Mouse (Mus musculus) CH12.LX (cell line): ENCODE measurements around the gene Ncapg2. TPM values are rescaled to one million over a fixed set of nuclear protein-coding genes. Genes with fewer than 3 reads are reported as not detected.

Experiments used
- DNase-seq: peaks from one replicate; pipeline ENCODE4 v3.0.0-alpha.2; 2013; ENCODE audit errors: extremely low read depth
- H3K27ac ChIP-seq: 2 replicates; pipeline ENCODE4 v1.5.1; 2012; ENCODE audit warnings: low read depth, mild to moderate bottlenecking, control low read depth, moderate library complexity; ENCODE audit not compliant: insufficient read depth
- H3K27me3 ChIP-seq: replicated peaks from 2 replicates; pipeline ENCODE3; 2012; ENCODE audit warnings: inconsistent platforms
- H3K36me3 ChIP-seq, 2 experiments: replicated peaks in 1 of 2; 2 replicates each; pipeline versions ENCODE3 to v1.6.1; 2012; ENCODE audit warnings: inconsistent platforms in 1 of 2, low read length in 1 of 2, mild to moderate bottlenecking in 1 of 2, mixed read lengths in 1 of 2, moderate library complexity in 1 of 2; ENCODE audit not compliant: control insufficient read depth in 1 of 2, insufficient read depth in 1 of 2
- H3K4me1 ChIP-seq, 2 experiments: 2 replicates each; pipeline ENCODE4 v1.6.1; 2012; ENCODE audit warnings: inconsistent platforms in 1 of 2, moderate library complexity in 1 of 2; ENCODE audit not compliant: insufficient read depth in 2 of 2, control insufficient read depth in 1 of 2
- H3K4me2 ChIP-seq: 2 replicates; pipeline ENCODE4 v1.6.1; 2012; ENCODE audit warnings: low read depth, mild to moderate bottlenecking, control low read depth; ENCODE audit not compliant: poor library complexity, insufficient read depth, severe bottlenecking
- H3K4me3 ChIP-seq, 3 experiments: fragments of 150-350 bp in 1 of 3; sonication (generic) in 1 of 3; replicated peaks in 1 of 3; 2 replicates each; pipeline versions ENCODE3 to v1.5.1; 2011 to 2012; ENCODE audit warnings: low read depth in 2 of 3, low read length in 2 of 3, mild to moderate bottlenecking in 2 of 3, moderate library complexity in 2 of 3, control low read depth in 1 of 3, improper control_type of control experiment in 1 of 3, inconsistent platforms in 1 of 3, mixed read lengths in 1 of 3; ENCODE audit not compliant: poor library complexity in 1 of 3
- H3K79me2 ChIP-seq: replicated peaks from 2 replicates; pipeline ENCODE4 v1.6.1; 2012; ENCODE audit warnings: mild to moderate bottlenecking, moderate library complexity; ENCODE audit not compliant: control insufficient read depth, poor library complexity, insufficient read depth, severe bottlenecking; ENCODE audit errors: extremely low read depth
- H3K9ac ChIP-seq: 2 replicates; pipeline ENCODE4 v1.6.1; 2012; ENCODE audit warnings: low read depth, mild to moderate bottlenecking, control low read depth, moderate library complexity; ENCODE audit not compliant: insufficient read depth
- H3K9me3 ChIP-seq: replicated peaks from 2 replicates; pipeline ENCODE3; 2012; ENCODE audit warnings: low read length, inconsistent platforms, mixed read lengths
- BHLHE40 ChIP-seq: IDR thresholded peaks from 2 replicates; pipeline ENCODE4 v1.6.1; 2011; ENCODE audit warnings: mild to moderate bottlenecking, low read depth, low read length, improper control_type of control experiment
- CHD1 ChIP-seq: IDR thresholded peaks from 2 replicates; pipeline ENCODE4 v1.6.1; 2012; ENCODE audit warnings: low read depth, low read length, improper control_type of control experiment, inconsistent platforms
- CTCF ChIP-seq, 2 experiments: IDR thresholded peaks in 1 of 2; conservative IDR thresholded peaks in 1 of 2; 2 replicates each; pipeline ENCODE4 v1.5.1; 2011 to 2012; ENCODE audit warnings: low read depth in 2 of 2, low read length in 2 of 2, improper control_type of control experiment in 1 of 2, inconsistent platforms in 1 of 2, mild to moderate bottlenecking in 1 of 2, moderate library complexity in 1 of 2
- GABPA ChIP-seq: IDR thresholded peaks from 2 replicates; pipeline ENCODE4 v1.6.1; 2012; ENCODE audit warnings: low read depth, low read length, improper control_type of control experiment, inconsistent platforms; ENCODE audit not compliant: insufficient replicate concordance
- IRF4 ChIP-seq: IDR thresholded peaks from 2 replicates; pipeline ENCODE4 v1.6.1; 2014; ENCODE audit warnings: low read depth, mild to moderate bottlenecking, inconsistent platforms, low read length, improper control_type of control experiment
- JUND ChIP-seq: conservative IDR thresholded peaks from 2 replicates; pipeline ENCODE4 v1.6.1; 2011; ENCODE audit warnings: low read depth, low read length, improper control_type of control experiment
- KAT2A ChIP-seq: IDR thresholded peaks from 2 replicates; pipeline ENCODE4 v1.6.1; 2012; ENCODE audit warnings: low read length, improper control_type of control experiment, inconsistent platforms; ENCODE audit not compliant: insufficient replicate concordance
- MAFK ChIP-seq: IDR thresholded peaks from 2 replicates; pipeline ENCODE4 v1.6.1; 2011; ENCODE audit warnings: low read length, improper control_type of control experiment; ENCODE audit not compliant: insufficient replicate concordance
- MAX ChIP-seq: IDR thresholded peaks from 2 replicates; pipeline ENCODE4 v1.6.1; 2011; ENCODE audit warnings: low read length, improper control_type of control experiment
- MAZ ChIP-seq: IDR thresholded peaks from 2 replicates; pipeline ENCODE4 v1.6.1; 2012; ENCODE audit warnings: low read depth, mild to moderate bottlenecking, inconsistent platforms, low read length, improper control_type of control experiment, moderate library complexity
- MEF2A ChIP-seq: IDR thresholded peaks from 2 replicates; pipeline ENCODE4 v1.6.1; 2014; ENCODE audit warnings: low read depth, mild to moderate bottlenecking, inconsistent platforms, low read length, improper control_type of control experiment, borderline replicate concordance
- MYC ChIP-seq: IDR thresholded peaks from 2 replicates; pipeline ENCODE4 v1.6.1; 2011; ENCODE audit warnings: low read depth, mild to moderate bottlenecking, improper control_type of control experiment, low read length
- NRF1 ChIP-seq: IDR thresholded peaks from 2 replicates; pipeline ENCODE4 v1.6.1; 2014; ENCODE audit warnings: low read depth, mild to moderate bottlenecking, inconsistent platforms, low read length, improper control_type of control experiment, moderate library complexity
- PAX5 ChIP-seq: IDR thresholded peaks from 2 replicates; pipeline ENCODE4 v1.6.1; 2012; ENCODE audit warnings: low read length, inconsistent platforms, mixed read lengths
- RAD21 ChIP-seq: IDR thresholded peaks from 2 replicates; pipeline ENCODE4 v1.6.1; 2011; ENCODE audit warnings: low read depth, mild to moderate bottlenecking, low read length, improper control_type of control experiment, moderate library complexity
- SIN3A ChIP-seq: IDR thresholded peaks from 2 replicates; pipeline ENCODE4 v1.6.1; 2012; ENCODE audit warnings: low read length, improper control_type of control experiment, inconsistent platforms
- SMC3 ChIP-seq: IDR thresholded peaks from 2 replicates; pipeline ENCODE4 v1.6.1; 2011; ENCODE audit warnings: low read depth, low read length, improper control_type of control experiment
- TBP ChIP-seq: conservative IDR thresholded peaks from 2 replicates; pipeline ENCODE4 v1.6.1; 2011; ENCODE audit warnings: low read depth, low read length, improper control_type of control experiment
- USF1 ChIP-seq: IDR thresholded peaks from 2 replicates; pipeline ENCODE4 v1.6.1; 2014; ENCODE audit warnings: low read depth, mild to moderate bottlenecking, inconsistent platforms, low read length, improper control_type of control experiment
- ZMIZ1 ChIP-seq: IDR thresholded peaks from 2 replicates; pipeline ENCODE4 v1.6.1; 2012; ENCODE audit warnings: low read depth, mild to moderate bottlenecking, inconsistent platforms, low read length, improper control_type of control experiment
- ZNF384 ChIP-seq: IDR thresholded peaks from 2 replicates; pipeline ENCODE4 v1.6.1; 2012; ENCODE audit warnings: low read depth, low read length, improper control_type of control experiment, inconsistent platforms
- dilution Hi-C: fragments of 300-500 bp; cut with MboI; formaldehyde crosslinking; loops from 2 replicates; pipeline ENCODE4 v1.14.3; 2020; ENCODE audit warnings: low sequenced_read_pairs; ENCODE audit not compliant: extremely low pct_unique_long_range_greater_than_20kb, extremely low pct_ligation_motif_present
- in situ Hi-C: fragments of 300-500 bp; cut with MboI; formaldehyde crosslinking; loops from 3 replicates; pipeline ENCODE4 v1.14.3; 2019; ENCODE audit warnings: low sequenced_read_pairs, low pct_ligation_motif_present, low pct_unique_long_range_greater_than_20kb, mixed read lengths
- polyA plus RNA-seq: library from polyadenylated mRNA; unstranded; fragments of >175 nt; gene quantifications from 2 replicates; pipeline ENCODE4 v1.2.1, GENCODE M21; 2012; ENCODE audit warnings: low read depth; ENCODE audit not compliant: insufficient read length
- total RNA-seq, 2 experiments: library from RNA; depleted of rRNA; stranded (reverse); fragments of 300-350 nt in 1 of 2; fragments of >200 nt in 1 of 2; gene quantifications; 2 replicates each; pipeline ENCODE4 v1.2.3; 2012 to 2014

Gene Ncapg2
- total and polyA plus RNA-seq, 3 experiments, result 48.0 to 66.4 (median 65.0) TPM

GRCm38 (mm10) chr12:116405045-116405835 is at the start of gene Ncapg2 (continued):
- no peak for TF ChIP-seq TBP

- peaks cover 0 to 26% of the 10 kb centered on the region in 2 experiments for H3K36me3 ChIP-seq
- TF ChIP-seq CHD1 (no peak), CTCF (conservative IDR thresholded peaks at IDR 0.05 in 1 of 2, IDR thresholded peaks at IDR 0.05 in 1 of 2; ENCODE audit: low read depth in 2 of 2, low read length in 2 of 2) (no peak), MAZ (no peak), PAX5 (no peak), GABPA (no peak), SIN3A (no peak), MAX (no peak), SMC3 (no peak), MEF2A (no peak), ZMIZ1 (no peak), JUND (no peak), MYC (no peak), RAD21 (no peak), NRF1 (no peak), IRF4 (no peak), MAFK (no peak), BHLHE40 (no peak), ZNF384 (no peak), USF1 (no peak), KAT2A (no peak)
- TF ChIP-seq, all 38 proteins: peak for 0
- no peak overlapping the region for H3K4me2 ChIP-seq
- no peaks in the 10 kb centered on the region for H3K4me1 ChIP-seq
- no peak overlapping the region for H3K9ac ChIP-seq
- in situ Hi-C loops (no loop called here), dilution Hi-C loops (no loop called here)
- H3K79me2 ChIP-seq, result no peaks in the 10 kb centered on the region
- no peaks in the 10 kb centered on the region for H3K9me3 ChIP-seq
- DNase-seq, result no peak
- H3K27ac ChIP-seq, result no peak overlapping the region
- H3K4me3 ChIP-seq, result no peak overlapping the region
- H3K27me3 ChIP-seq, result no peaks in the 10 kb centered on the region
These were observed 43.1 kb upstream of the Ncapg2 start for GRCm38 (mm10) chr12:116362091-116362490.
